Mouse (Mus musculus) small intestine, adult 2 months (tissue): ENCODE results near the gene Mylpf. TPM values are rescaled to one million over a fixed set of nuclear protein-coding genes. Genes with fewer than 3 reads are reported as not detected.

Experiments
- H3K27ac ChIP-seq: fragments of 200-500 bp; 2 replicates; pipeline ENCODE4 v1.5.1; 2012; ENCODE audit warnings: low read depth, low read length, control low read depth, inconsistent platforms; ENCODE audit not compliant: insufficient read depth
- H3K27me3 ChIP-seq: fragments of 200-500 bp; 2 replicates; pipeline ENCODE4 v1.6.1; 2012; ENCODE audit warnings: mild to moderate bottlenecking, moderate library complexity, low read length, inconsistent platforms; ENCODE audit not compliant: control insufficient read depth, insufficient read depth
- H3K36me3 ChIP-seq: fragments of 200-500 bp; 2 replicates; pipeline ENCODE4 v1.6.1; 2012; ENCODE audit warnings: mild to moderate bottlenecking, low read length, control low read depth, inconsistent platforms; ENCODE audit not compliant: control insufficient read depth, insufficient read depth
- H3K4me1 ChIP-seq: fragments of 200-500 bp; 2 replicates; pipeline ENCODE4 v1.6.1; 2012; ENCODE audit warnings: low read length, inconsistent platforms, mixed read lengths; ENCODE audit not compliant: control insufficient read depth, insufficient read depth, insufficient read length
- H3K4me3 ChIP-seq: fragments of 200-500 bp; 2 replicates; pipeline ENCODE4 v1.5.1; 2012; ENCODE audit warnings: low read depth, mild to moderate bottlenecking, control low read depth, inconsistent platforms, low read length, moderate library complexity
- CTCF ChIP-seq: fragments of 200-500 bp; IDR thresholded peaks from 2 replicates; pipeline ENCODE4 v1.5.1; 2012; ENCODE audit warnings: low read depth, mild to moderate bottlenecking, control low read depth, inconsistent platforms, low read length, moderate library complexity, mixed read lengths; ENCODE audit not compliant: insufficient replicate concordance, insufficient read length; ENCODE audit errors: extremely low read depth
- POLR2A ChIP-seq: fragments of 200-500 bp; IDR thresholded peaks from 2 replicates; pipeline ENCODE4 v1.6.1; 2012; ENCODE audit warnings: low read depth, mild to moderate bottlenecking, control low read depth, inconsistent platforms, low read length, moderate library complexity
- WGBS: fragments of 180-500 bp; shearing (Covaris S2); methylation state at CpG from one replicate; pipeline ENCODE4 v1.1.7; 2018; 5-methylcytosine and 5-hydroxymethylcytosine counted together
- polyA plus RNA-seq: library from polyadenylated mRNA; depleted of rRNA; stranded (reverse); fragments of >200 nt; gene quantifications from 2 replicates; pipeline ENCODE4 v1.2.3, GENCODE M21; 2012

Gene Mylpf
- polyA plus RNA-seq, 1 experiment = 1.3 TPM

DNA sequence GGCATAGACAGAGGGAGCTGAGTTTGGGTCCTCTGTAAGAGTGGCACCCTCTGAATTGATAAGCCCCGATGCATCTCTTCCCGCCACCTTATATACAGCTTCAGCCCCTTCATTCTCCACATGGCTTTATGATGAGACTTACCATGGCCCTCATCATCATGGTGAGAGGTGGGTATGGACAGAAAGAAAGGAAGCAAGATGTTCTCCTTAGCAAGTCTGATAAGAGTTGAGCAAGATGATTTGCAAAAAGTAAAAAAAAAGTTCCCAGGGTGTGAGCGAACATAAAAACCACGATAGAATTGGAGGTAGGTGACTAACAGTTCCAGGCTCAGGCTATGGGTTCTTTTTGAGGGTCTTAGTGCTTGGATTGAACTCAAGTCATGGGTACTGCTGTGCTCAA, 10.0 kb downstream of the Mylpf start:
- 81% methylated on average over 4 of the region's 4 CpGs for WGBS
- Histone ChIP-seq H3K27ac (peak overlapping the region; percentile 60), H3K4me1 (peaks cover 2% of the 10 kb centered on the region; the same call in 1 of the 2 replicates), H3K27me3 (no peaks in the 10 kb centered on the region), H3K4me3 (peak overlapping the region; percentile 22; the same call in 1 of the 2 replicates), H3K36me3 (no peaks in the 10 kb centered on the region)
- TF ChIP-seq CTCF (no peak), POLR2A (no peak)

DNA sequence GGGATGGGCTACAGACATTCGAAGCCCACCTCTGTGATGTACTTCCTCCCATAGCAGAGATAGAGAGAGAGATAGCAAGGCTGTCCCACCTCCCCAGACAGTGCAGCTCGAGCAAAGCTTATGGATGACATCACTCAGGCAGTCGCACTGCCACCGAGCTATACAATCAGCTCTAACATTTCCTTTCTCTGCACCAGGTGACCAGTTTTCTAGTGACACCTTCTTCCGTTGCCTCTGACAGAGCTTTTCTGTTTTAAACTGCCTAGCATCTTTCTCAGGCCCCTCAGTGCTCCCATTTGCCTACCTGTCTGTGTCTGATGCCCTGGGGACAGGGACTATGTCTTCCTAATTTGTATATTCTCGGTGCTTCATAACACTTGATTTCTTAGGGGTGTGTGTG, 11.8 kb downstream of the Mylpf start:
- H3K27me3 ChIP-seq = no peaks in the 10 kb centered on the region
- H3K36me3 ChIP-seq = no peaks in the 10 kb centered on the region
- peaks cover 2% of the 10 kb centered on the region; the same call in 1 of the 2 replicates for H3K4me1 ChIP-seq
- H3K27ac ChIP-seq = no peak overlapping the region
- TF ChIP-seq POLR2A (no peak), CTCF (no peak)
- 61% methylated on average over 6 of the region's 6 CpGs for WGBS
- no peak overlapping the region for H3K4me3 ChIP-seq

- WGBS = 98% methylated on average over 3 of the region's 3 CpGs
- TF ChIP-seq POLR2A (no peak), CTCF (no peak)
- H3K27me3 ChIP-seq = no peaks in the 10 kb centered on the region
Observed at GRCm38 (mm10) chr7:127223106-127223505, 14.4 kb downstream of the Mylpf start.

GRCm38 (mm10) chr7:127223515-127224478, 15.1 kb downstream of the Mylpf start:
- 73% methylated on average over 6 of the region's 6 CpGs for WGBS
- no peak overlapping the region for H3K27ac ChIP-seq
- H3K27me3 ChIP-seq = no peaks in the 10 kb centered on the region
- peaks cover 5% of the 10 kb centered on the region; the same call in 1 of the 2 replicates for H3K4me1 ChIP-seq
- TF ChIP-seq CTCF = no peak
- no peak for TF ChIP-seq POLR2A
- H3K4me3 ChIP-seq = no peak overlapping the region
- H3K36me3 ChIP-seq = no peaks in the 10 kb centered on the region

More at GRCm38 (mm10) chr7:127223106-127223505, 14.4 kb downstream of the Mylpf start:
- Histone ChIP-seq H3K36me3 (no peaks in the 10 kb centered on the region), H3K27ac (no peak overlapping the region), H3K4me1 (peaks cover 5% of the 10 kb centered on the region; the same call in 1 of the 2 replicates), H3K4me3 (no peak overlapping the region)

- H3K27me3 ChIP-seq = no peaks in the 10 kb centered on the region
- H3K4me1 ChIP-seq = peaks cover 5% of the 10 kb centered on the region; the same call in 1 of the 2 replicates
- H3K4me3 ChIP-seq = no peak overlapping the region
- TF ChIP-seq CTCF (no peak), POLR2A (no peak)
- H3K27ac ChIP-seq = no peak overlapping the region
- 83% methylated on average over 6 of the region's 6 CpGs for WGBS
- H3K36me3 ChIP-seq = no peaks in the 10 kb centered on the region
Observed at GRCm38 (mm10) chr7:127224616-127225015, 15.9 kb downstream of the Mylpf start.

- 46% methylated on average over 11 of the region's 11 CpGs for WGBS
- TF ChIP-seq POLR2A (no peak), CTCF (no peak)
- Histone ChIP-seq H3K27ac (no peak overlapping the region), H3K4me3 (no peak overlapping the region), H3K36me3 (no peaks in the 10 kb centered on the region), H3K4me1 (peaks cover 5% of the 10 kb centered on the region; the same call in 1 of the 2 replicates), H3K27me3 (no peaks in the 10 kb centered on the region)
Observed at GRCm38 (mm10) chr7:127225147-127225995, 16.7 kb downstream of the Mylpf start.
